Mouse (Mus musculus) limb, embryonic 15.5 days (tissue): Measurements from ENCODE around the gene Ntf5. TPM values are rescaled to one million over a fixed set of nuclear protein-coding genes. Genes with fewer than 3 reads are reported as not detected.

ENCODE experiments used
- ATAC-seq: fragments of 200-750 bp; cut with Nextera tagmentation; 2 replicates; pipeline ENCODE4 v1.8.0; 2017; ENCODE audit warnings: low read depth, moderate TSS enrichment; ENCODE audit not compliant: insufficient number of reproducible peaks, low FRiP score, low TSS enrichment
- H3K27ac ChIP-seq: fragments of 300-500 bp; sonication (generic); 2 replicates; pipeline ENCODE4 v1.5.1; 2015; ENCODE audit warnings: moderate library complexity, mild to moderate bottlenecking, inconsistent platforms
- H3K27me3 ChIP-seq: fragments of 300-500 bp; sonication (generic); 2 replicates; pipeline ENCODE4 v1.6.1; 2015; ENCODE audit warnings: inconsistent platforms
- H3K36me3 ChIP-seq: fragments of 300-500 bp; sonication (generic); 2 replicates; pipeline ENCODE4 v1.6.1; 2015; ENCODE audit warnings: inconsistent platforms
- H3K4me1 ChIP-seq: fragments of 300-500 bp; sonication (generic); 2 replicates; pipeline ENCODE4 v1.6.1; 2015; ENCODE audit warnings: inconsistent platforms
- H3K4me2 ChIP-seq: fragments of 300-500 bp; sonication (generic); 2 replicates; pipeline ENCODE4 v1.6.1; 2015; ENCODE audit warnings: mild to moderate bottlenecking, inconsistent platforms
- H3K4me3 ChIP-seq: fragments of 300-500 bp; sonication (generic); 2 replicates; pipeline ENCODE4 v1.5.1; 2015; ENCODE audit warnings: mild to moderate bottlenecking, inconsistent platforms
- H3K9ac ChIP-seq: fragments of 300-500 bp; sonication (generic); 2 replicates; pipeline ENCODE4 v1.6.1; 2015; ENCODE audit warnings: inconsistent platforms
- H3K9me3 ChIP-seq: fragments of 300-500 bp; sonication (generic); 2 replicates; pipeline ENCODE4 v1.6.1; 2016; ENCODE audit warnings: inconsistent platforms
- WGBS: fragments of 180-500 bp; shearing (Covaris S2); methylation state at CpG from one replicate; pipeline ENCODE4 v1.1.7; 2015; 5-methylcytosine and 5-hydroxymethylcytosine counted together
- polyA plus RNA-seq: library from polyadenylated mRNA; unstranded; fragments of >200 nt; fragmentation: Nextera tagmentation; extraction: Ambion mirVana; gene quantifications from 2 replicates; pipeline ENCODE4 v1.2.1, GENCODE M21; 2015

Ntf5 gene
- polyA plus RNA-seq, 1 experiment from 2014 or later: 3.0 TPM

DNA sequence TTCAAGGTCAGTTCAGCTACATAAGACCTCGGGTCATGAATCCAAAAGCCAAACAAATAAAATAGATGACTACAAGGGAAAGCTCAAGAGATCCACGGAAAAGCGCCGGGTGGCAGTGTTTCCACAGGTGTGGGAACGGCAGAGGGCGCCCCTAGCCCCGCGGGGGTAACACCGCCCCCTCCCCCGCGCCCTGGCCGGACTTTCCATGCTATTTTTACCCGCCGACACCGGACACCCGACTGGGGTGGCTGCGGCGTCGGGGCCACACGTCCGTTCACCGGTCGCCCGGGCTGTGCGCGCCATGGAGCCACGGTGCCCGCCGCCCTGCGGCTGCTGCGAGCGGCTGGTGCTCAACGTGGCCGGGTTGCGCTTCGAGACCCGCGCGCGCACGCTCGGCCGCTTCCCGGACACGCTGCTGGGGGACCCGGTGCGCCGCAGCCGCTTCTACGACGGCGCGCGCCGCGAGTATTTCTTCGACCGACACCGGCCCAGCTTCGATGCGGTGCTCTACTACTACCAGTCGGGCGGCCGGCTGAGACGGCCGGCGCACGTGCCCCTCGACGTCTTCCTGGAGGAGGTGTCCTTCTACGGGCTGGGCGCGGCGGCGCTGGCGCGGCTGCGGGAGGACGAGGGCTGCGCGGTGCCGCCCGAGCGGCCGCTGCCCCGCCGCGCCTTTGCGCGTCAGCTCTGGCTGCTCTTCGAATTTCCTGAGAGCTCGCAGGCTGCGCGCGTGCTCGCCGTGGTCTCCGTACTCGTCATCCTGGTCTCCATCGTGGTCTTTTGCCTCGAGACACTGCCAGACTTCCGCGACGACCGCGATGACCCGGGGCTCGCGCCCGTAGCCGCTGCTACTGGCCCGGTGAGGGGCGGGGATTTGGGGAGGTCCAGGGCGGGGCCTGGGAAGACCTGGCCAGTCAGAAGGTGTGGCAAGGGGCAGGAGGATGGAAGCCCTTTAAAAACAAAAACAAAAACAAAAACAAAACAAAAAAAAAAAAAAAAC lies 7.0 kb upstream of the Ntf5 start:
- peaks cover 17% of the 10 kb centered on the region for H3K4me1 ChIP-seq
- H3K9me3 ChIP-seq: no peaks in the 10 kb centered on the region
- peaks cover 67% of the 10 kb centered on the region for H3K27me3 ChIP-seq
- ATAC-seq: no peak
- WGBS: under 1% methylated on average over 114 of the region's 114 CpGs
- H3K4me2 ChIP-seq: peak overlapping the region; percentile 74
- H3K4me3 ChIP-seq: peak overlapping the region; percentile 44
- no peak overlapping the region for H3K27ac ChIP-seq
- peak overlapping the region; percentile 20; the same call in 1 of the 2 replicates for H3K9ac ChIP-seq
- no peaks in the 10 kb centered on the region for H3K36me3 ChIP-seq

DNA sequence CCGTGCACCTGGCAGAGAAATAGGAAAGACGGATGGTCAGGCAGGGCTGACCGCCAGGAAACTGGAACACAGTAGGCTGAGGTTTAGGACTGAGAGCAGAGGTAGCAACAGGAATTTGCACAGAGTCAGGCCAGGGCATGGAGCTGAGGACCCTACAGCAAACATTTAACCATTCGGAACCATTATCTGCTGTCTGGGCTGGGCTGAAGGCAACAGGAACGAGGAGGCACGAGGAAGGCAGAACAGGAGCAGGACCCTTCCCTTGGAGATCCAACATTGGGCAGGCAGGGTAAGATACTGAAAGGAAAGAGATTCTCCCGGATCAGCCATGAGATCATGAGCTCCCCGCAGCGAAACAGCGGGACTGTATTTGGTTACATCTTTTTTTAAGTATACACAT lies 5.7 kb upstream of the Ntf5 start:
- Histone ChIP-seq H3K4me1 (peaks cover 18% of the 10 kb centered on the region), H3K27ac (no peak overlapping the region), H3K4me3 (no peak overlapping the region), H3K9me3 (no peaks in the 10 kb centered on the region), H3K27me3 (peaks cover 79% of the 10 kb centered on the region), H3K36me3 (no peaks in the 10 kb centered on the region), H3K9ac (no peak overlapping the region), H3K4me2 (no peak overlapping the region)
- ATAC-seq: no peak
- whole genome bisulfite sequencing: 82% methylated on average over 10 of the region's 10 CpGs

GRCm38 (mm10) chr7:45408351-45408750 lies 5.1 kb upstream of the Ntf5 start:
- no peak overlapping the region for H3K27ac ChIP-seq
- WGBS: 57% methylated on average over 7 of the region's 7 CpGs
- no peaks in the 10 kb centered on the region for H3K36me3 ChIP-seq
- H3K4me2 ChIP-seq: no peak overlapping the region
- H3K9ac ChIP-seq: no peak overlapping the region
- H3K4me1 ChIP-seq: peaks cover 23% of the 10 kb centered on the region
- no peaks in the 10 kb centered on the region for H3K9me3 ChIP-seq
- H3K4me3 ChIP-seq: no peak overlapping the region
- no peak for ATAC-seq
- H3K27me3 ChIP-seq: peaks cover 83% of the 10 kb centered on the region

GRCm38 (mm10) chr7:45408949-45409348 lies 4.5 kb upstream of the Ntf5 start:
- WGBS: 88% methylated on average over 17 of the region's 17 CpGs
- Histone ChIP-seq H3K9ac (no peak overlapping the region), H3K4me3 (no peak overlapping the region), H3K9me3 (no peaks in the 10 kb centered on the region), H3K27ac (no peak overlapping the region), H3K4me2 (no peak overlapping the region), H3K4me1 (peaks cover 29% of the 10 kb centered on the region), H3K36me3 (no peaks in the 10 kb centered on the region), H3K27me3 (peaks cover 89% of the 10 kb centered on the region)
- no peak for ATAC-seq

DNA sequence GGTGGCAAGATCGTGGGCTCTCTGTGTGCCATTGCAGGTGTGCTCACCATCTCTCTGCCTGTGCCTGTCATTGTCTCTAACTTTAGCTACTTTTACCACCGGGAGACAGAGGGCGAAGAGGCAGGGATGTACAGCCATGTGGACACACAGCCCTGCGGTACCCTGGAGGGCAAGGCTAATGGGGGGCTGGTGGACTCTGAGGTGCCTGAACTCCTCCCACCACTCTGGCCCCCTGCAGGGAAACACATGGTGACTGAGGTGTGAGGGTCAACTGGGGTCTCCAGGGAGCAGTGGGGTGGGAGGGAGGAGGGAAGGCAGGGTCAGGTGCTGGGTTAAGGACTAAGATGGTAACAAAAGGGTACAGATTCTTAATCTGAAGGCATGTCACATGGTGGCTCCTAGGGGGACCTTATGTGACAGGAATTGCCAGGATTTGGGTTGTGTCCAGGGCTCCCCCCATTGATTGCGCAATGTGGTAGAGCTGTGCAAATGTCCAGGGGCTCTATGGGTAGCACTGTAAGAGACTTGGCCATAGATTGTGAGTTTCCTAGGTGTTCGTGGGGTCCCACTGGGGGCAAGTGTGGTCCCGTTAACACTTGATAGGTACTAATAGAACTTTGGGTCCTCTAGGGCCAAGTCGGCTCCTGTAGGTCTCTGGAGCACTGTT lies 3.9 kb upstream of the Ntf5 start:
- Histone ChIP-seq H3K27me3 (peaks cover 96% of the 10 kb centered on the region), H3K4me1 (peaks cover 34% of the 10 kb centered on the region), H3K36me3 (no peaks in the 10 kb centered on the region), H3K4me3 (no peak overlapping the region), H3K27ac (no peak overlapping the region), H3K4me2 (no peak overlapping the region), H3K9ac (no peak overlapping the region), H3K9me3 (no peaks in the 10 kb centered on the region)
- ATAC-seq: no peak
- 84% methylated on average over 8 of the region's 8 CpGs for WGBS

GRCm38 (mm10) chr7:45412421-45412820 lies 1.1 kb upstream of the Ntf5 start:
- Histone ChIP-seq H3K4me3 (no peak overlapping the region), H3K36me3 (no peaks in the 10 kb centered on the region), H3K9ac (no peak overlapping the region), H3K4me1 (peaks cover 26% of the 10 kb centered on the region), H3K27me3 (peaks cover 95% of the 10 kb centered on the region), H3K9me3 (no peaks in the 10 kb centered on the region), H3K27ac (no peak overlapping the region), H3K4me2 (no peak overlapping the region)
- no peak for ATAC-seq
- 82% methylated on average over 2 of the region's 2 CpGs for WGBS

- peak overlapping the region; percentile 52 for H3K9ac ChIP-seq
- peak; percentile 37; the same call in 1 of the 2 replicates for ATAC-seq
- H3K4me3 ChIP-seq: peak overlapping the region; percentile 61
- H3K27me3 ChIP-seq: peaks cover 95% of the 10 kb centered on the region
- H3K9me3 ChIP-seq: no peaks in the 10 kb centered on the region
- 2% methylated on average over 24 of the region's 27 CpGs for WGBS
- peak overlapping the region; percentile 72 for H3K27ac ChIP-seq
- no peaks in the 10 kb centered on the region for H3K36me3 ChIP-seq
- H3K4me2 ChIP-seq: peak overlapping the region; percentile 95
- peaks cover 43% of the 10 kb centered on the region for H3K4me1 ChIP-seq
Observed at GRCm38 (mm10) chr7:45413864-45414739, 607 bp downstream of the Ntf5 start.

DNA sequence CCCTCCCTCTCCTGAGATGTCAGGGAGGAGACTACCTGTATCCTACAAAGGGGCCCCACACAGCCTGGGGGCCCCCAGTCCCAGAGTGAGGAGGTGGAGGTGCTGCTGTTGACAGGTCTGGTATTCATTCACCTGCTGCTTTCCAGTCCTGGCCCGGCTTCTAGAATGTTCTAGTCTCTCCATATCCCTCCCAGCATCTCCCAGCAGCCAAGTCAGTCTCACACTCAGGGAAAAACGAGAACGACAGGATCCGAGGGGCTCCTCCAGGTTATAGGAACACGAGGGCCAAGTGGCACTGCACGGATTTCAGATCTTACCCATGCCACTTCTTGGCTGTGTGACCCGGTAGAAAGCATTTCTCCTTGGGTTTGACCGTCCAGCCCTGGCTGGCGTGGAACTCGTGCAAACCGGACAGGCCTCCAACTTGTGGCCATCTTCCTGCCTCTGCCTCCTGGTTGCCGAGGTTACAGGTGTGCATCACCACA lies 1.3 kb downstream of the Ntf5 start:
- H3K27me3 ChIP-seq: peaks cover 94% of the 10 kb centered on the region
- H3K4me1 ChIP-seq: peaks cover 46% of the 10 kb centered on the region
- H3K27ac ChIP-seq: no peak overlapping the region
- 0 out of 2 replicates have a peak overlapping the region, but pooled peaks have one; percentile 61 for H3K4me3 ChIP-seq
- no peak for ATAC-seq
- no peak overlapping the region for H3K4me2 ChIP-seq
- 34% methylated on average over 12 of the region's 12 CpGs for WGBS
- H3K36me3 ChIP-seq: no peaks in the 10 kb centered on the region
- H3K9ac ChIP-seq: no peak overlapping the region
- no peaks in the 10 kb centered on the region for H3K9me3 ChIP-seq

- ATAC-seq: no peak
- H3K27ac ChIP-seq: no peak overlapping the region
- whole genome bisulfite sequencing: 13% methylated on average over 37 of the region's 37 CpGs
- peak overlapping the region; percentile 12; the same call in 1 of the 2 replicates for H3K4me2 ChIP-seq
- H3K27me3 ChIP-seq: peaks cover 93% of the 10 kb centered on the region
- H3K4me3 ChIP-seq: no peak overlapping the region
- H3K4me1 ChIP-seq: peaks cover 53% of the 10 kb centered on the region
- no peak overlapping the region; the same call in 1 of the 2 replicates for H3K9ac ChIP-seq
- H3K9me3 ChIP-seq: no peaks in the 10 kb centered on the region
- H3K36me3 ChIP-seq: peaks cover 2% of the 10 kb centered on the region; the same call in 1 of the 2 replicates
Observed at GRCm38 (mm10) chr7:45415636-45416035, 2.1 kb downstream of the Ntf5 start.

DNA sequence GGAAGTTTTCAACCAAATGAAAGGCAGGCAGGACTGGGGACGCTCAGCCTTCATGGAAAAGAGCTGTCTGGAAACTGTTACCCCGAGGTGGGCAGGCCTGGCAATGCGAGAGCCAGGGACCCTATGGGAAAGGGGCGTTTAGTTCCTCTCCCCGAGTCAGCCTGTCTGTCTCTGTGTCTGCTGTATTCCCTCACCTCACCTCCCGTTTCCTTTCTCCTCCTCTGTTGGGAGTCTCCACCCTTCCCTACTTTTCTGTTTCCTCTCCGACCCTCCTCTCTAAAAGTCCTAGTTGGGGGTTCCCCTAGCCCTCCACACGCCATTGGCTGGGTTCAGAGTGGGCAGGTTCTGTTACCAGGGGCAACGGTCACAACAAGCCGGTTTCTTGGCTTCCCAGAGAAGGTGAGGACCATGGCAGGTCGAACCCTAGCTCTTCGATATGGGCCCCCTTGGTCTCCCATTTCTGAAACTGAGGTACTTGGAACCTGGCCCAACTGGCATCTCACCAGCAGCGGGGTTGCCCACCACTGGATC lies 4.5 kb downstream of the Ntf5 start:
- no peak overlapping the region for H3K9ac ChIP-seq
- H3K4me3 ChIP-seq: no peak overlapping the region
- peaks cover 77% of the 10 kb centered on the region for H3K27me3 ChIP-seq
- no peak overlapping the region for H3K27ac ChIP-seq
- peaks cover 51% of the 10 kb centered on the region for H3K4me1 ChIP-seq
- H3K9me3 ChIP-seq: no peaks in the 10 kb centered on the region
- ATAC-seq: no peak
- peaks cover 26% of the 10 kb centered on the region for H3K36me3 ChIP-seq
- no peak overlapping the region; the same call in 1 of the 2 replicates for H3K4me2 ChIP-seq
- 10% methylated on average over 13 of the region's 13 CpGs for WGBS
